Mouse (Mus musculus): ENCODE measurements around the gene Mfsd2b.

GRCm38 (mm10) chr12:4836959-4837358, 37.2 kb downstream of the Mfsd2b start:
- TF ChIP-seq TAL1 (IDR thresholded peaks at IDR 0.05; ENCODE audit: low read length) (no peak), GATA1 (IDR thresholded peaks at IDR 0.05; ENCODE audit: low read length) (no peak)

All from erythroblast, embryonic 14.5 days (primary cell).